ENCODE assay signal across 8 mouse cellular contexts in the genomic region with DNA sequence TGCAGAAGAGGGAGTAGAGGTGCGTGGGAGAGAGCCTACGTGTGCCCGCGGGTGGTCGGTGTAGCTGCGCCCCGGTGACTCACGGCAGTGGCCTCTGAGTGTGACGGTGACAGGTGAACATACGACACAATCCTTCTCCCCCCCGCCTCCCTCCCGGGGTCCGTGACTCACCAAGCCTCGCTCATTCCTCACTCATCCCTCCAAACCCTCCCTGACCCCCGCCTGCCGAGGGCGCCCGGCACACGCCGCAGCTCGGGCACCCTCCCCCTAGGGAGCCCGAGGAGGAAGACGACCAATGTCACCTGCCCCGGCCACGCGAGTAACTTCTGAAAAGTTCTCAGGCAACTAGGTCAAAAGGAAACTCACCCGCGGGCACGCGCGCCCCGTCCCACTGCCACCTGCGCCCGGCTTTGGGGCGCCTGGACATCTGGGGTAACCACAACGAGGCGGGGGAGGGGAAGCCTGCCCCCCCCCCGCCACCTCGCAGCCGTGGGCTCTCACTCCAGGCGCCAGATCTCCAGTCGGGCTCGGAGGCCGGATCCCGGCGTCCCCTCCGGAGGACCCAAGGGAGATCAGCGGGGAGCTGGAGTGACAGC. TPM values are rescaled to one million over a fixed set of nuclear protein-coding genes. Genes with fewer than 3 reads are reported as not detected.
DNase-seq lines count a peak whose midpoint lies in the region; ATAC-seq and TF ChIP-seq lines count a peak whose summit lies in the region.

No protein-coding gene starts in this region.

- H3K27me3 ChIP-seq in embryonic facial prominence, embryonic 13.5 days, result no peaks in the 10 kb centered on the region
- H3K27me3 ChIP-seq in heart, postnatal 0 days (ENCODE audit: control insufficient read depth, insufficient read depth, low read length), result no peaks in the 10 kb centered on the region
- no peaks in the 10 kb centered on the region for H3K27me3 ChIP-seq in stomach, embryonic 16.5 days (ENCODE audit: control insufficient read depth, insufficient read depth, low read length)

- peak overlapping the region; percentile 99 for H3K4me2 ChIP-seq in embryonic facial prominence, embryonic 13.5 days
- H3K4me2 ChIP-seq in heart, postnatal 0 days (ENCODE audit: low read depth, low read length), result peak overlapping the region; percentile 87
- peak overlapping the region; percentile 87 for H3K4me2 ChIP-seq in stomach, embryonic 16.5 days (ENCODE audit: low read depth, low read length)

- DNase-seq in cerebellum, adult 11 months, result peak; percentile 44
- no peak for DNase-seq in cerebellum, postnatal 4 days (ENCODE audit: low spot score in 2 of 2)
- peak; percentile 53 for DNase-seq in NIH3T3 (ENCODE audit: low read depth)
- DNase-seq in heart, postnatal 0 days (ENCODE audit: low spot score), result peak; percentile 68
- peak; percentile 54 to 87 for DNase-seq in kidney, postnatal 25 days

- peak overlapping the region; percentile 91 for H3K27ac ChIP-seq in embryonic facial prominence, embryonic 13.5 days
- peak overlapping the region; percentile 99 for H3K27ac ChIP-seq in heart, postnatal 0 days (ENCODE audit: low read depth)
- peak overlapping the region; percentile 96 for H3K27ac ChIP-seq in stomach, embryonic 16.5 days (ENCODE audit: low read length)

- TF ChIP-seq EP300 in heart, postnatal 0 days (IDR thresholded peaks at IDR 0.05; ENCODE audit: low read depth), result peak; percentile 38; the same call in 1 of the 2 replicates

- peak overlapping the region; percentile 77 for H3K9ac ChIP-seq in embryonic facial prominence, embryonic 13.5 days
- H3K9ac ChIP-seq in heart, postnatal 0 days (replicated peaks; ENCODE audit: low read depth, low read length), result peak overlapping the region; percentile 92
- H3K9ac ChIP-seq in stomach, embryonic 16.5 days (ENCODE audit: low read length), result peak overlapping the region; percentile 87

- H3K36me3 ChIP-seq in embryonic facial prominence, embryonic 13.5 days, result no peaks in the 10 kb centered on the region
- H3K36me3 ChIP-seq in heart, postnatal 0 days (replicated peaks; ENCODE audit: control insufficient read depth, insufficient read depth, low read length), result no peaks in the 10 kb centered on the region
- no peaks in the 10 kb centered on the region for H3K36me3 ChIP-seq in stomach, embryonic 16.5 days (ENCODE audit: control insufficient read depth, insufficient read depth, low read length)

- ATAC-seq in embryonic facial prominence, embryonic 13.5 days (ENCODE audit: insufficient number of reproducible peaks, insufficient read depth, low FRiP score, low TSS enrichment, low read depth), result peak; percentile 0; the same call in 1 of the 2 replicates
- peak; percentile 21; the same call in 1 of the 2 replicates for ATAC-seq in heart, postnatal 0 days (ENCODE audit: insufficient read depth, low read depth)
- peak; percentile 13; the same call in 1 of the 2 replicates for ATAC-seq in megakaryocyte-erythroid progenitor cell, adult 5-6 weeks (replicated peaks; ENCODE audit: low FRiP score, low TSS enrichment, poor library complexity, severe bottlenecking)
- peak; percentile 4; the same call in 1 of the 2 replicates for ATAC-seq in stomach, embryonic 16.5 days (ENCODE audit: insufficient read depth, low FRiP score)

- whole genome bisulfite sequencing in embryonic facial prominence, embryonic 13.5 days, result under 1% methylated on average over 42 of the region's 48 CpGs
- WGBS in heart, postnatal 0 days, result under 1% methylated on average over 39 of the region's 48 CpGs
- under 1% methylated on average over 48 of the region's 48 CpGs for whole genome bisulfite sequencing in stomach, embryonic 16.5 days

- no peaks in the 10 kb centered on the region for H3K9me3 ChIP-seq in embryonic facial prominence, embryonic 13.5 days
- H3K9me3 ChIP-seq in heart, postnatal 0 days (replicated peaks; ENCODE audit: control insufficient read depth, low read length), result no peaks in the 10 kb centered on the region
- no peaks in the 10 kb centered on the region for H3K9me3 ChIP-seq in stomach, embryonic 16.5 days (replicated peaks; ENCODE audit: control insufficient read depth, low read length)

- peak overlapping the region; percentile 65 for H3K4me3 ChIP-seq in embryonic facial prominence, embryonic 13.5 days
- H3K4me3 ChIP-seq in heart, postnatal 0 days (ENCODE audit: low read depth, low read length), result peak overlapping the region; percentile 95
- peak overlapping the region; percentile 79 for H3K4me3 ChIP-seq in stomach, embryonic 16.5 days (replicated peaks; ENCODE audit: low read length)

- peaks cover 57% of the 10 kb centered on the region for H3K4me1 ChIP-seq in embryonic facial prominence, embryonic 13.5 days
- peaks cover 37% of the 10 kb centered on the region for H3K4me1 ChIP-seq in heart, postnatal 0 days (ENCODE audit: control insufficient read depth, insufficient read depth)
- H3K4me1 ChIP-seq in stomach, embryonic 16.5 days (ENCODE audit: control insufficient read depth, insufficient read depth, low read length), result peaks cover 50% of the 10 kb centered on the region

- no peak for TF ChIP-seq CTCF in heart, postnatal 0 days (IDR thresholded peaks at IDR 0.05; ENCODE audit: low read depth)

RNA-seq across cellular contexts. Expression of gene Csrnp1, which starts 1.4 kb away (rescaled TPM):
- 3.3 and 4.5 TPM in 2 replicates for polyA plus RNA-seq in embryonic facial prominence, embryonic 13.5 days (2015; fragmentation: Nextera tagmentation; extraction: Ambion mirVana)
- total RNA-seq in heart, postnatal 0 days (2014; rRNA removed; ENCODE audit: low replicate concordance), result 23.8 and 96.9 TPM in 2 replicates
- polyA plus RNA-seq in heart, postnatal 0 days (2015; fragmentation: Nextera tagmentation; extraction: Ambion mirVana), result 4.0 and 4.2 TPM in 2 replicates
- 1.6 and 3.1 TPM in 2 replicates for total RNA-seq in megakaryocyte-erythroid progenitor cell, adult 5-6 weeks (2014; fragmentation: Nextera tagmentation)
- total RNA-seq in megakaryocyte-erythroid progenitor cell, adult 5-6 weeks (2017), result 8.0 and 15.6 TPM in 2 replicates
- polyA plus RNA-seq in stomach, embryonic 16.5 days (2015; fragmentation: Nextera tagmentation; extraction: Ambion mirVana), result 5.9 and 7.8 TPM in 2 replicates

RNA-seq across cellular contexts. Expression of gene Xirp1, which starts 40.3 kb away (rescaled TPM):
- polyA plus RNA-seq in embryonic facial prominence, embryonic 13.5 days (2015; fragmentation: Nextera tagmentation; extraction: Ambion mirVana), result 0.14 and 0.22 TPM in 2 replicates
- 140 and 178 TPM in 2 replicates for total RNA-seq in heart, postnatal 0 days (2014; rRNA removed; ENCODE audit: low replicate concordance)
- polyA plus RNA-seq in heart, postnatal 0 days (2015; fragmentation: Nextera tagmentation; extraction: Ambion mirVana), result 38.4 and 45.1 TPM in 2 replicates
- not detected in 2 replicates for total RNA-seq in megakaryocyte-erythroid progenitor cell, adult 5-6 weeks (2014; fragmentation: Nextera tagmentation)
- total RNA-seq in megakaryocyte-erythroid progenitor cell, adult 5-6 weeks (2017), result not detected in 2 replicates
- 0.14 and 1.6 TPM in 2 replicates for polyA plus RNA-seq in stomach, embryonic 16.5 days (2015; fragmentation: Nextera tagmentation; extraction: Ambion mirVana)

RNA-seq across cellular contexts. Expression of gene Ttc21a, which starts 45.6 kb away (rescaled TPM):
- polyA plus RNA-seq in embryonic facial prominence, embryonic 13.5 days (2015; fragmentation: Nextera tagmentation; extraction: Ambion mirVana), result 0.28 and 0.54 TPM in 2 replicates
- 0.27 TPM in 1 of 2 replicates, not detected in the other for total RNA-seq in heart, postnatal 0 days (2014; rRNA removed; ENCODE audit: low replicate concordance)
- polyA plus RNA-seq in heart, postnatal 0 days (2015; fragmentation: Nextera tagmentation; extraction: Ambion mirVana), result 0.05 and 0.07 TPM in 2 replicates
- not detected in 2 replicates for total RNA-seq in megakaryocyte-erythroid progenitor cell, adult 5-6 weeks (2014; fragmentation: Nextera tagmentation)
- total RNA-seq in megakaryocyte-erythroid progenitor cell, adult 5-6 weeks (2017), result not detected in 2 replicates
- 0.04 and 0.15 TPM in 2 replicates for polyA plus RNA-seq in stomach, embryonic 16.5 days (2015; fragmentation: Nextera tagmentation; extraction: Ambion mirVana)

RNA-seq across cellular contexts. Expression of gene Gorasp1, which starts 45.7 kb away (rescaled TPM):
- 28.0 and 31.9 TPM in 2 replicates for polyA plus RNA-seq in embryonic facial prominence, embryonic 13.5 days (2015; fragmentation: Nextera tagmentation; extraction: Ambion mirVana)
- total RNA-seq in heart, postnatal 0 days (2014; rRNA removed; ENCODE audit: low replicate concordance), result 10.0 and 63.5 TPM in 2 replicates
- 14.1 and 16.8 TPM in 2 replicates for polyA plus RNA-seq in heart, postnatal 0 days (2015; fragmentation: Nextera tagmentation; extraction: Ambion mirVana)
- 8.9 and 11.4 TPM in 2 replicates for total RNA-seq in megakaryocyte-erythroid progenitor cell, adult 5-6 weeks (2014; fragmentation: Nextera tagmentation)
- 4.8 and 7.8 TPM in 2 replicates for total RNA-seq in megakaryocyte-erythroid progenitor cell, adult 5-6 weeks (2017)
- polyA plus RNA-seq in stomach, embryonic 16.5 days (2015; fragmentation: Nextera tagmentation; extraction: Ambion mirVana), result 31.6 and 39.0 TPM in 2 replicates

Comparison
In these comparisons a context has a peak if more than half of its experiments do, and no peak if none do; other contexts are left out.
1. DNase-seq: peak in cerebellum, adult 11 months (single experiment), NIH3T3 (single experiment), heart, postnatal 0 days (single experiment) and kidney, postnatal 25 days (2 of 2); none in cerebellum, postnatal 4 days (0 of 2).
2. RNA of gene Xirp1, which starts 40.3 kb away (polyA plus RNA-seq): 38.4 to 45.1 TPM in heart, postnatal 0 days; 0.14 to 1.6 TPM in stomach, embryonic 16.5 days and 0.14 to 0.22 TPM in embryonic facial prominence, embryonic 13.5 days; every median in the first group is over 10 times any median in the second.
3. Peak in every context shown above with its lines, with median percentiles within 50 percentile points of each other: ATAC-seq, H3K27ac ChIP-seq, H3K4me2 ChIP-seq, H3K4me3 ChIP-seq and H3K9ac ChIP-seq.